Mouse (Mus musculus) ES-Bruce4 (cell line): ENCODE measurements around the gene Tgfa.

Experiments used
- CTCF ChIP-seq: IDR thresholded peaks from one replicate; pipeline ENCODE4 v1.8.1; 2011; ENCODE audit warnings: low read depth, low read length
- EP300 ChIP-seq: IDR thresholded peaks from 2 replicates; pipeline ENCODE4 v1.6.1; 2011; ENCODE audit warnings: low read depth, low read length; ENCODE audit not compliant: insufficient read depth

GRCm38 (mm10) chr6:86244866-86245265, 49.8 kb downstream of the Tgfa start:
- no peak for TF ChIP-seq CTCF
- no peak for TF ChIP-seq EP300
